Mouse (Mus musculus) ES-E14 (cell line): ENCODE measurements around the gene Dtnb. TPM values are rescaled to one million over a fixed set of nuclear protein-coding genes. Genes with fewer than 3 reads are reported as not detected.

Experiments
- DNase-seq: peaks from one replicate; pipeline ENCODE4 v3.0.0-alpha.2; 2013; ENCODE audit warnings: low read depth, low spot score
- H3K27ac ChIP-seq: 2 replicates; pipeline ENCODE4 v1.5.1; 2012; ENCODE audit warnings: low read depth, mild to moderate bottlenecking, low read length, moderate library complexity, mixed read lengths; ENCODE audit not compliant: poor library complexity, insufficient read depth, severe bottlenecking
- H3K36me3 ChIP-seq: 2 replicates; pipeline ENCODE4 v1.6.1; 2012; ENCODE audit warnings: mild to moderate bottlenecking, low read length, moderate library complexity, mixed read lengths; ENCODE audit not compliant: control insufficient read depth, poor library complexity, insufficient read depth, severe bottlenecking
- H3K4me1 ChIP-seq, 2 experiments: fragments of 150-350 bp in 1 of 2; sonication (generic) in 1 of 2; 2 replicates each; pipeline ENCODE4 v1.6.1; 2012; ENCODE audit warnings: low read length in 2 of 2, mild to moderate bottlenecking in 1 of 2, mixed read lengths in 1 of 2; ENCODE audit not compliant: control insufficient read depth in 2 of 2, insufficient read depth in 2 of 2, poor library complexity in 1 of 2
- H3K4me3 ChIP-seq, 2 experiments: fragments of 150-350 bp in 1 of 2; sonication (generic) in 1 of 2; 2 replicates each; pipeline ENCODE4 v1.5.1; 2012; ENCODE audit warnings: low read length in 2 of 2, low read depth in 1 of 2, mild to moderate bottlenecking in 1 of 2, mixed read lengths in 1 of 2; ENCODE audit not compliant: insufficient read depth in 1 of 2, poor library complexity in 1 of 2, severe bottlenecking in 1 of 2
- H3K9ac ChIP-seq: 2 replicates; pipeline ENCODE4 v1.6.1; 2012; ENCODE audit warnings: low read depth, mild to moderate bottlenecking, low read length, mixed read lengths; ENCODE audit not compliant: poor library complexity, insufficient read depth, severe bottlenecking
- H3K9me3 ChIP-seq: fragments of 150-350 bp; sonication (generic); 2 replicates; pipeline ENCODE4 v1.6.1; 2012; ENCODE audit warnings: low read depth, mild to moderate bottlenecking, low read length; ENCODE audit not compliant: control insufficient read depth, insufficient read depth
- CHD2 ChIP-seq: IDR thresholded peaks from 2 replicates; pipeline ENCODE4 v1.6.1; 2014; ENCODE audit warnings: mild to moderate bottlenecking, low read depth, low read length, inconsistent platforms
- HCFC1 ChIP-seq: IDR thresholded peaks from 2 replicates; pipeline ENCODE4 v1.6.1; 2012; ENCODE audit warnings: low read length, inconsistent platforms, borderline replicate concordance; ENCODE audit not compliant: insufficient read depth
- MAFK ChIP-seq: IDR thresholded peaks from 2 replicates; pipeline ENCODE4 v1.6.1; 2014; ENCODE audit warnings: mild to moderate bottlenecking, low read depth, low read length, inconsistent platforms; ENCODE audit not compliant: insufficient read depth
- ZC3H11A ChIP-seq: IDR thresholded peaks from 2 replicates; pipeline ENCODE4 v1.6.1; 2012; ENCODE audit warnings: low read depth, mild to moderate bottlenecking, inconsistent platforms, low read length, borderline replicate concordance
- ZNF384 ChIP-seq: IDR thresholded peaks from 2 replicates; pipeline ENCODE4 v1.6.1; 2012; ENCODE audit warnings: low read depth, low read length, inconsistent platforms
- in situ Hi-C, 2 experiments: fragments of 600-800 bp; cut with MboI; formaldehyde crosslinking; loops; one replicate each; pipeline ENCODE4 v1.15.1; 2025; ENCODE audit warnings: low sequenced_read_pairs in 2 of 2, inconsistent platforms in 1 of 2; ENCODE audit not compliant: unreplicated experiment in 2 of 2
- total RNA-seq: library from RNA; depleted of rRNA; stranded (reverse); fragments of 300-350 nt; gene quantifications from 2 replicates; pipeline ENCODE4 v1.2.3, GENCODE M21; 2012

The Dtnb gene
- total RNA-seq, 1 experiment = 31.2 TPM

DNA sequence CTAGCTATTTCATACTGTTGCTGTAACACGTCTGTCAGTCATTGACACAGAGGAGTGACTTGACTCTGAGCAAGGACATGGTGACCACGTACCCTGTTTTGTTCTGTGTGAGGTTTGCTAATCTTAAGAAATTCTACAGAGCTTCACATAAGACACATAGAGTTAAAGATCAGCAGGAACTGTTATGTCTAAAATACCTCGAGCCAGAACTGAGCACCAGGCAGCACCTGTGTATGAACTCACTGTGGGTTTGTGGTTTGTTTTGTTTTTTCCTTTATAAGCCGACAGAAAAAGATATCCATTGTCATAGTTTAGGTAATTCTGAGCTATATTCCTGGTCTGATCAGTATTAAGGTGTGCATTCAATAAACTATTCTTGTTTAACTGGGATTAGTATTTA lies 24.7 kb upstream of the Dtnb start:
- Histone ChIP-seq H3K9me3 (no peaks in the 10 kb centered on the region), H3K9ac (no peak overlapping the region), H3K36me3 (no peaks in the 10 kb centered on the region), H3K4me1 (peaks cover 20 to 31% of the 10 kb centered on the region in 2 experiments), H3K4me3 (no peak overlapping the region), H3K27ac (no peak overlapping the region)
- no peak for DNase-seq
- in situ Hi-C loops = no loop called here
- TF ChIP-seq MAFK (no peak), HCFC1 (no peak), CHD2 (no peak), ZC3H11A (no peak), ZNF384 (no peak)

DNA sequence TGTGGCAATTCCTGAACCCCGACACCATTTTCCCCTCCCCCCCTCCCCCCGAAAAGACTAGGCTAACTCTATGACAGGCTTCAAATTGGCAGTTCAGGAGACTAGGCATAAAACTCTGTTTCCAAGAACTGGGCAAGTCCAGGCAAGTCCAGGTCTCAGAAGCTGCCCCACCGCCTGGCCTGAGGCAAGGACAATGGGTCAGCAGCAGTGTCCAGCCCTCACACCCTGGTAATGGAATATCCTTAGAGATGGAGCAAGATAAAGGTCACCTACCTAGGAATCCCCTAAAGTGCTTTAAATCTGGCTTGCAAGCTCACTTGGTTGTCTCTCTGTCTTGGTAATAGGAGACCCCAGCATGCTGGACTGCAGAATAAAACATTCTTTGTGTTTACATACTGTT lies 24.3 kb upstream of the Dtnb start:
- Histone ChIP-seq H3K9me3 (no peaks in the 10 kb centered on the region), H3K4me1 (peaks cover 20 to 31% of the 10 kb centered on the region in 2 experiments), H3K36me3 (no peaks in the 10 kb centered on the region), H3K4me3 (0 out of 4 replicates have a peak overlapping the region, but pooled peaks of 1 of the 2 experiments have one; percentile 28), H3K27ac (no peak overlapping the region), H3K9ac (no peak overlapping the region)
- in situ Hi-C loops = no loop called here
- TF ChIP-seq CHD2 (no peak), HCFC1 (no peak), ZC3H11A (no peak), ZNF384 (no peak), MAFK (no peak)
- no peak for DNase-seq

- no peak for TF ChIP-seq ZC3H11A
- no peak for TF ChIP-seq HCFC1
- no peak for TF ChIP-seq CHD2
- no peak for TF ChIP-seq ZNF384
- TF ChIP-seq MAFK = no peak
- Histone ChIP-seq H3K4me1 (peaks cover 20 to 31% of the 10 kb centered on the region in 2 experiments), H3K9ac (0 out of 2 replicates have a peak overlapping the region, but pooled peaks have one; percentile 35), H3K9me3 (no peaks in the 10 kb centered on the region), H3K27ac (peak overlapping the region; percentile 58; the same call in 1 of the 2 replicates), H3K4me3 (peak overlapping the region in 1 of 2 experiments; percentile 28; a peak in 2 of 4 replicates), H3K36me3 (no peaks in the 10 kb centered on the region)
- no peak for DNase-seq
- in situ Hi-C loops = no loop called here
Measured at GRCm38 (mm10) chr12:3548582-3549211, 23.5 kb upstream of the Dtnb start.

- peak overlapping the region; percentile 40; the same call in 1 of the 2 replicates for H3K9ac ChIP-seq
- in situ Hi-C loops = no loop called here
- no peaks in the 10 kb centered on the region for H3K9me3 ChIP-seq
- no peak overlapping the region for H3K27ac ChIP-seq
- H3K36me3 ChIP-seq = no peaks in the 10 kb centered on the region
- peak overlapping the region; percentile 29 to 40; a peak in 2 of 4 replicates for H3K4me3 ChIP-seq
- no peak for TF ChIP-seq HCFC1
- TF ChIP-seq ZC3H11A = no peak
- TF ChIP-seq MAFK = no peak
- TF ChIP-seq ZNF384 = no peak
- no peak for TF ChIP-seq CHD2
- H3K4me1 ChIP-seq = peaks cover 20 to 31% of the 10 kb centered on the region in 2 experiments
- DNase-seq = peak; percentile 64
Measured at GRCm38 (mm10) chr12:3550280-3550679, 21.9 kb upstream of the Dtnb start.
